Comparison of ENCODE assay signal across 16 mouse cellular contexts in the genomic region with DNA sequence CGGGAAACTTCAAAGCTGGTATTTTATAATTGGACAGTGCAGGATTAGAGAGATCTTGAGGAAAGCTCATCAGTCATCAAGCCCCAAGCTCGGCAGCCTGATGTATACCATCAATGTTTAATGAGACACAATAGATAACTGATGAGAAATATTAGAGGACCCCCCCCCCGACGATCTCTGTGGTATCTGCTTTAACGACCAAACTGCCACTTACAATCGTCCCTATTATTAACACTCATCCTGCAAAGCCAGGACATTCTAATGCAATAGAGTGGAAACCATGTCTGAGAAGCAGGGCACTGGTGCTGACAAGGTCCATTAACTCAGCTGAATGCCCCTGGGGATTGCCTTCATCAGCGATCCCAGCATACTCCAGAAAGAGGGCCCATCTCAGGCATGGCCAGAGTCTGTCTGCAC.
DNase-seq lines count a peak whose midpoint lies in the region; ATAC-seq and TF ChIP-seq lines count a peak whose summit lies in the region.
"Had no signal": no experiment of that assay in that cellular context is flagged by ENCODE, and none has a peak within 500 bp of the region (broad histone marks: within the 10 kb centered on the region; RNA-seq: fewer than 3 reads in every experiment).

No protein-coding gene starts in this region.

- H3K36me3 ChIP-seq in kidney, embryonic 16.5 days (ENCODE audit: insufficient read depth, low read length): no peaks in the 10 kb centered on the region
- H3K36me3 ChIP-seq in kidney, adult 2 months (ENCODE audit: control insufficient read depth, insufficient read depth, low read length): no peaks in the 10 kb centered on the region
- H3K36me3 ChIP-seq in hindbrain, embryonic 15.5 days: no peaks in the 10 kb centered on the region
- H3K36me3 ChIP-seq: embryonic facial prominence, embryonic 13.5 days; heart, embryonic 13.5 days; liver, embryonic 13.5 days had no signal

- peak; percentile 11 to 12 for DNase-seq in cerebellum, postnatal 10 days
- DNase-seq in cerebellum, postnatal 4 days (ENCODE audit: low spot score in 2 of 2): no peak
- DNase-seq in kidney, adult 2 months: no peak
- DNase-seq in retina, adult 2 months (ENCODE audit: low read depth, low spot score): peak; percentile 6
- DNase-seq: cerebellum, adult 2 months; kidney, postnatal 10 days; liver, embryonic 13.5 days; lung, postnatal 10 days had no signal

- no peak overlapping the region for H3K27ac ChIP-seq in kidney, embryonic 16.5 days (ENCODE audit: low read length)
- no peak overlapping the region for H3K27ac ChIP-seq in kidney, adult 2 months (ENCODE audit: insufficient read depth, low read depth, low read length)
- no peak overlapping the region for H3K27ac ChIP-seq in hindbrain, embryonic 15.5 days (replicated peaks)
- H3K27ac ChIP-seq: embryonic facial prominence, embryonic 13.5 days; heart, embryonic 13.5 days; liver, embryonic 13.5 days had no signal

- no peak overlapping the region for H3K4me2 ChIP-seq in kidney, embryonic 16.5 days (replicated peaks; ENCODE audit: low read depth, low read length)
- H3K4me2 ChIP-seq in hindbrain, embryonic 15.5 days: no peak overlapping the region
- H3K4me2 ChIP-seq: embryonic facial prominence, embryonic 13.5 days; heart, embryonic 13.5 days; liver, embryonic 13.5 days had no signal

- H3K9me3 ChIP-seq in kidney, embryonic 16.5 days (ENCODE audit: low read length): no peaks in the 10 kb centered on the region
- no peaks in the 10 kb centered on the region for H3K9me3 ChIP-seq in hindbrain, embryonic 15.5 days
- H3K9me3 ChIP-seq: embryonic facial prominence, embryonic 13.5 days; heart, embryonic 13.5 days; liver, embryonic 13.5 days had no signal

- H3K9ac ChIP-seq in kidney, embryonic 16.5 days (replicated peaks; ENCODE audit: low read length): no peak overlapping the region
- no peak overlapping the region for H3K9ac ChIP-seq in hindbrain, embryonic 15.5 days
- H3K9ac ChIP-seq: embryonic facial prominence, embryonic 13.5 days; heart, embryonic 13.5 days; liver, embryonic 13.5 days had no signal

- no peak for TF ChIP-seq CTCF in kidney, adult 2 months (conservative IDR thresholded peaks at IDR 0.05; ENCODE audit: insufficient read depth, insufficient read length, low read depth, low read length)

- 0 out of 2 replicates have a peak, but pooled peaks have one; percentile 51 for ATAC-seq in kidney, embryonic 16.5 days (ENCODE audit: low FRiP score, low TSS enrichment)
- ATAC-seq in hindbrain, embryonic 15.5 days (ENCODE audit: low FRiP score, low read depth): peak; percentile 51; the same call in 1 of the 2 replicates
- ATAC-seq in erythroid progenitor cell, adult 5-6 weeks (replicated peaks; ENCODE audit: low FRiP score, poor library complexity, severe bottlenecking): no peak
- no peak for ATAC-seq in megakaryocyte, adult 5-6 weeks (ENCODE audit: poor library complexity, severe bottlenecking)
- ATAC-seq: Patski had no signal

- no peaks in the 10 kb centered on the region for H3K27me3 ChIP-seq in kidney, embryonic 16.5 days (ENCODE audit: insufficient read depth, low read length)
- H3K27me3 ChIP-seq in kidney, adult 2 months (replicated peaks; ENCODE audit: control insufficient read depth, insufficient read depth, low read length): no peaks in the 10 kb centered on the region
- no peaks in the 10 kb centered on the region for H3K27me3 ChIP-seq in hindbrain, embryonic 15.5 days
- H3K27me3 ChIP-seq: CH12.LX; embryonic facial prominence, embryonic 13.5 days; heart, embryonic 13.5 days; liver, embryonic 13.5 days; Patski had no signal

- no peak overlapping the region for H3K4me3 ChIP-seq in kidney, embryonic 16.5 days (ENCODE audit: low read length)
- no peak overlapping the region for H3K4me3 ChIP-seq in kidney, adult 2 months (ENCODE audit: insufficient read depth, low read depth, low read length)
- no peak overlapping the region for H3K4me3 ChIP-seq in hindbrain, embryonic 15.5 days
- H3K4me3 ChIP-seq: embryonic facial prominence, embryonic 13.5 days; heart, embryonic 13.5 days; liver, embryonic 13.5 days had no signal

- H3K4me1 ChIP-seq in kidney, embryonic 16.5 days (ENCODE audit: insufficient read depth, low read length): no peaks in the 10 kb centered on the region
- no peaks in the 10 kb centered on the region for H3K4me1 ChIP-seq in kidney, adult 2 months (ENCODE audit: control insufficient read depth, insufficient read depth, low read length)
- H3K4me1 ChIP-seq in hindbrain, embryonic 15.5 days (replicated peaks): no peaks in the 10 kb centered on the region
- H3K4me1 ChIP-seq: embryonic facial prominence, embryonic 13.5 days; heart, embryonic 13.5 days; liver, embryonic 13.5 days had no signal

- WGBS in kidney, embryonic 16.5 days: 28% methylated on average over 7 of the region's 7 CpGs
- WGBS in kidney, adult 2 months: 22% methylated on average over 7 of the region's 7 CpGs
- WGBS in hindbrain, embryonic 15.5 days: 34% methylated on average over 7 of the region's 7 CpGs

- no peak for TF ChIP-seq POLR2A in kidney, adult 2 months (IDR thresholded peaks at IDR 0.05; ENCODE audit: low read depth, low read length)

Comparison
In these comparisons a context has a peak if more than half of its experiments do, and no peak if none do; other contexts are left out.
1. DNase-seq: peak in cerebellum, postnatal 10 days (2 of 2) and retina, adult 2 months (single experiment); none in cerebellum, postnatal 4 days (0 of 2) and kidney, adult 2 months (single experiment).
2. ATAC-seq: peak in kidney, embryonic 16.5 days (single experiment) and hindbrain, embryonic 15.5 days (single experiment); none in erythroid progenitor cell, adult 5-6 weeks (single experiment) and megakaryocyte, adult 5-6 weeks (single experiment).